Mouse (Mus musculus) intestine, postnatal 0 days (tissue): ENCODE measurements around the gene 1700042G07Rik. TPM values are rescaled to one million over a fixed set of nuclear protein-coding genes. Genes with fewer than 3 reads are reported as not detected.

Experiments
- ATAC-seq: fragments of 200-750 bp; cut with Nextera tagmentation; 2 replicates; pipeline ENCODE4 v1.8.0; 2017; ENCODE audit warnings: mild to moderate bottlenecking, moderate TSS enrichment, moderate library complexity
- H3K27ac ChIP-seq: fragments of 300-500 bp; sonication (generic); 2 replicates; pipeline ENCODE4 v1.5.1; 2014; ENCODE audit warnings: mild to moderate bottlenecking, low read depth, low read length, moderate library complexity
- H3K27me3 ChIP-seq: fragments of 300-500 bp; sonication (generic); replicated peaks from 2 replicates; pipeline ENCODE4 v1.6.1; 2014; ENCODE audit warnings: low read length, mixed read lengths; ENCODE audit not compliant: control insufficient read depth, insufficient read depth
- H3K36me3 ChIP-seq: fragments of 300-500 bp; sonication (generic); 2 replicates; pipeline ENCODE4 v1.6.1; 2014; ENCODE audit warnings: mild to moderate bottlenecking, moderate library complexity; ENCODE audit not compliant: control insufficient read depth, insufficient read depth
- H3K4me1 ChIP-seq: fragments of 300-500 bp; sonication (generic); replicated peaks from 2 replicates; pipeline ENCODE4 v1.6.1; 2014; ENCODE audit warnings: antibody characterized with exemption, low read length, mixed read lengths; ENCODE audit not compliant: control insufficient read depth, insufficient read depth
- H3K4me2 ChIP-seq: fragments of 300-500 bp; sonication (generic); replicated peaks from 2 replicates; pipeline ENCODE4 v1.6.1; 2014; ENCODE audit warnings: low read depth, mild to moderate bottlenecking, moderate library complexity
- H3K4me3 ChIP-seq: fragments of 300-500 bp; sonication (generic); 2 replicates; pipeline ENCODE4 v1.5.1; 2014; ENCODE audit warnings: low read depth, low read length
- H3K9ac ChIP-seq: fragments of 300-500 bp; sonication (generic); 2 replicates; pipeline ENCODE4 v1.6.1; 2014; ENCODE audit warnings: mild to moderate bottlenecking, low read depth, low read length
- H3K9me3 ChIP-seq: fragments of 300-500 bp; sonication (generic); 2 replicates; pipeline ENCODE4 v1.6.1; 2016; ENCODE audit warnings: mixed run types; ENCODE audit not compliant: control insufficient read depth
- CTCF ChIP-seq: sonication (generic); IDR thresholded peaks from 2 replicates; pipeline ENCODE4 v1.5.1; 2016; ENCODE audit warnings: low read depth, mild to moderate bottlenecking, control low read depth, antibody characterized with exemption, moderate library complexity
- WGBS: fragments of 180-500 bp; shearing (Covaris S2); extraction: QIAGEN DNeasy Blood & Tissue Kit; methylation state at CpG from one replicate; pipeline ENCODE4 v1.1.7; 2014; 5-methylcytosine and 5-hydroxymethylcytosine counted together
- polyA plus RNA-seq: library from polyadenylated mRNA; unstranded; fragments of >200 nt; fragmentation: Nextera tagmentation; extraction: Ambion mirVana; gene quantifications from 2 replicates; pipeline ENCODE4 v1.2.1, GENCODE M21; 2015

1700042G07Rik gene
- polyA plus RNA-seq, 1 experiment from 2014 or later, result not detected

DNA sequence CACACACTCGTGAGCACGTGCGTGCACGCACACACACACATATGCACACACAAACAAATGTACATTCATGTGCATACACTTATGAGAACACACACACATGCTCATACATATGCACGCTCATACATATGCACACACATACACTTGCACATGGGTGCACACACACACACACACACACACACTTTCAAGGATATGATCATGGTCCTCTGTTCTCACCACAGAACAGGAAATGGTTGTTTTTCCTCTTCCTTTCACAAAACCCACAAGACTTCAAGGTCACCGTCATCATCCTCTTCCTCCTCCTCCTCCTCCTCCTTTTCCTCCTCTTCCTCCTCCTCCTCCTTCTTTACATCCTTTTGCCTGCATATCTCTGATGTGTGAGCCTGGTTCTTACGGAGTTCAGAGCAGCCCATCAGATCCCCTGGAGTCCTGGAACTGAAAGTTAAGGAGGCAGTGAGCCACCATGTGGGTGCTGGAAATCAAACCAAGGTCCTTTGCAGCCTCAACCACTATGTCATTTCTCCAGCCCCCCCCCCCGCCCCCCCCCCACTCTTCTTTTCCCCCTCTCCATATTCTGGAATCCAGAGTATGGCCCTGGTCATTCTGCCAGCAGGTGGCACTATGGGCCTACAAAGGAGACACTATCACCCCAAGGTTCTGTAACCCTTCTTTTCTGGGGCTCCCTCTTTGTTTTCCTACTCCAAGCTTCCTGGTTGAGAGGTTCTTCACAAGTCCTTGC, 4.4 kb upstream of the 1700042G07Rik start:
- no peak for ATAC-seq
- 83% methylated on average over 7 of the region's 8 CpGs for WGBS

DNA sequence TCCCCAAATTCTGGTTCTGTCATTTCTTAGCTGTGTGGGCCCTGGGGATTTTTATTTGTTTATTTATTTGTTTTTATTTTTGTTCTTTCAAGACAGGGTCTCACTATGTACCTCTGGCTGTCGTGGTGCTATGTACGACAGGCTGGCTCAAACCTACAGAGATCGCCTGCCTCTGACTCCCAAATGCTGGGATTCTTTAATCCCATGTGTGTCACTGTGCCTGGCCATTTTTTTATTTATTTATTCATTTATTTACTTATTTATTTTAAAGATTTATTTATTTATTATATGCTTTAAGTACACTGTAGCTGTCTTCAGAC, 3.9 kb upstream of the 1700042G07Rik start:
- WGBS, result 68% methylated on average over 3 of the region's 3 CpGs
- H3K9ac ChIP-seq, result no peak overlapping the region
- no peaks in the 10 kb centered on the region for H3K36me3 ChIP-seq
- no peak overlapping the region for H3K27ac ChIP-seq
- no peak for TF ChIP-seq CTCF
- no peak overlapping the region for H3K4me2 ChIP-seq
- no peak for ATAC-seq
- H3K4me3 ChIP-seq, result no peak overlapping the region
- H3K27me3 ChIP-seq, result no peaks in the 10 kb centered on the region
- H3K4me1 ChIP-seq, result no peaks in the 10 kb centered on the region; the same call in 1 of the 2 replicates
- no peaks in the 10 kb centered on the region for H3K9me3 ChIP-seq

More for the DNA sequence above, 4.4 kb upstream of the 1700042G07Rik start:
- H3K4me3 ChIP-seq, result no peak overlapping the region
- no peaks in the 10 kb centered on the region for H3K27me3 ChIP-seq
- H3K36me3 ChIP-seq, result no peaks in the 10 kb centered on the region
- TF ChIP-seq CTCF, result peak; percentile 81
- no peaks in the 10 kb centered on the region; the same call in 1 of the 2 replicates for H3K4me1 ChIP-seq
- no peaks in the 10 kb centered on the region for H3K9me3 ChIP-seq
- H3K9ac ChIP-seq, result no peak overlapping the region
- H3K27ac ChIP-seq, result no peak overlapping the region
- H3K4me2 ChIP-seq, result no peak overlapping the region

DNA sequence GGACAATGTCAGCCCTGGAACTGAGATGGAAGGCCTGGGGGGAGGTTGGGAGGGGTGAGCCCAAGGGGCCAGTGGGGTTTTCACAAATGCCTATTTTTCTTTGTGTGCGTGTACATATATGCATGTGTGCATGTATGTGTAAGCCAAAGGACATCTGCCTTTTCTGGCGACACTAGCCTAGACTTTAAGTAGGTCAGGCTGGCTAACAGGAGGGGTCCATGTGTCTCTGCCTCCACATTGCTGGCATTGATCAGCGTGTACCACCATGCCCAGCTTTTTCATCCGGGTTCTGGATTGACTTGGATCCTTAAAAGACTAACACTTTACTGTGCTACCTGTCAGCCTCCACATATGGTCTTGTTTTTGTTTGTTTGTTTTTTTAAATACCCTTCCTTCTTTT, 580 bp downstream of the 1700042G07Rik start:
- no peaks in the 10 kb centered on the region for H3K27me3 ChIP-seq
- H3K27ac ChIP-seq, result no peak overlapping the region
- H3K9ac ChIP-seq, result no peak overlapping the region
- WGBS, result 97% methylated on average over 4 of the region's 4 CpGs
- ATAC-seq, result no peak
- H3K9me3 ChIP-seq, result no peaks in the 10 kb centered on the region
- H3K4me2 ChIP-seq, result no peak overlapping the region
- H3K4me3 ChIP-seq, result no peak overlapping the region
- no peaks in the 10 kb centered on the region for H3K36me3 ChIP-seq
- no peak for TF ChIP-seq CTCF
- H3K4me1 ChIP-seq, result peaks cover 13% of the 10 kb centered on the region

DNA sequence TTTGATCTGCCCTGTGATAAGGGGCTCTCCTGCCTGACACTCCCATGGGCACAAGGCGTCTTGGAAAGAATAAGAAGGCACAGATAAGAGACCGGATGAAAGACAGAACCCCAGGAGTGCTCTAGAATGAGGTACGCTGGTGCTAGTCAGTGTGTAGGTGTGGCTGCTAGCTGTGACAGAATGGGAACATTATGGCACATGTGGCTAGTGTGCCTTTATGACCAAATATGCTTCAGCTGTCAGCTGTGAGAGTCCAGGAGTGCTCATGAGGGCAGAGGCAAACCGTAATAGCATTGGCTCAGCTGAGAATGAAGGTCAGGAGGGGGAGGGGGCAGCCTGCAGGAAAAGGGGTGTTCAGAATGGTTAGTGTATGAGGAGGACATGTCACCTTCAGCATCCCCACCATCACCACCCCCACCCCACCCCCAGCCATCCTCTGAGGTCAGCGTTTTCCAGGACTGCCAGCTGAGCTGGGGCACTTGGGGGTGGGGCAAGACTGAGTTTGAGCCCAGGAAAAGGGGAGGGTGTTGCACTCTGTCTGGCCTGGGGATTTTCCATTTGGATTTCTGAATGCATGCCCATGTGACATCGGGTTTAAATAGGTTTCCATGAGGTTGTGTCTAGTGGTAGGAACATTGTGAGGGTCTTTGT, 1.4 kb downstream of the 1700042G07Rik start:
- no peak overlapping the region for H3K27ac ChIP-seq
- no peak for TF ChIP-seq CTCF

DNA sequence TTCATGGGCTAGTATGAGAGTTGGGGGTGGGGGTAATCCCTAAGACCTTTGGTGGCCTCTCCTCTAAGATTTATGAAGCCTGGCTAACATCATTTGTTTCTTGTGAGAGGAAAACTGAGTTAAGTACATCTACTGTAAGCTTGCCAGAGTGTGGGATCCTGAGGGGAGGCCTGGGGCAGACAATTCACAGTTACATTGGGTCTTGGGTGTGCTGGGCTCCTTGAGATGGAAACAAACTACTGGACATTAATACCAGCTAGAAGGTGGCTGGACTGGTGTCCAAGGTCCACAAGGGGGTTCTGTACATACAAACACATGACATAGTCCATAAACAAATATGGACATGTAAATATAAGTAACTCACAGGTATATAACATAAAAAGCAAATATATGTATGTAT, 2.0 kb downstream of the 1700042G07Rik start:
- TF ChIP-seq CTCF, result no peak
- peaks cover 13% of the 10 kb centered on the region for H3K4me1 ChIP-seq
- H3K36me3 ChIP-seq, result no peaks in the 10 kb centered on the region
- no peak for ATAC-seq
- H3K27me3 ChIP-seq, result no peaks in the 10 kb centered on the region
- no peaks in the 10 kb centered on the region for H3K9me3 ChIP-seq
- H3K9ac ChIP-seq, result no peak overlapping the region
- H3K4me3 ChIP-seq, result no peak overlapping the region
- no peak overlapping the region for H3K4me2 ChIP-seq
- no peak overlapping the region for H3K27ac ChIP-seq

More for the DNA sequence above, 1.4 kb downstream of the 1700042G07Rik start:
- peaks cover 13% of the 10 kb centered on the region for H3K4me1 ChIP-seq
- no peak overlapping the region for H3K4me2 ChIP-seq
- no peaks in the 10 kb centered on the region for H3K9me3 ChIP-seq
- H3K36me3 ChIP-seq, result no peaks in the 10 kb centered on the region
- no peak overlapping the region for H3K9ac ChIP-seq
- 23% methylated on average over 6 of the region's 6 CpGs for WGBS
- no peak overlapping the region for H3K4me3 ChIP-seq
- H3K27me3 ChIP-seq, result no peaks in the 10 kb centered on the region
- peak; percentile 28; the same call in 1 of the 2 replicates for ATAC-seq

DNA sequence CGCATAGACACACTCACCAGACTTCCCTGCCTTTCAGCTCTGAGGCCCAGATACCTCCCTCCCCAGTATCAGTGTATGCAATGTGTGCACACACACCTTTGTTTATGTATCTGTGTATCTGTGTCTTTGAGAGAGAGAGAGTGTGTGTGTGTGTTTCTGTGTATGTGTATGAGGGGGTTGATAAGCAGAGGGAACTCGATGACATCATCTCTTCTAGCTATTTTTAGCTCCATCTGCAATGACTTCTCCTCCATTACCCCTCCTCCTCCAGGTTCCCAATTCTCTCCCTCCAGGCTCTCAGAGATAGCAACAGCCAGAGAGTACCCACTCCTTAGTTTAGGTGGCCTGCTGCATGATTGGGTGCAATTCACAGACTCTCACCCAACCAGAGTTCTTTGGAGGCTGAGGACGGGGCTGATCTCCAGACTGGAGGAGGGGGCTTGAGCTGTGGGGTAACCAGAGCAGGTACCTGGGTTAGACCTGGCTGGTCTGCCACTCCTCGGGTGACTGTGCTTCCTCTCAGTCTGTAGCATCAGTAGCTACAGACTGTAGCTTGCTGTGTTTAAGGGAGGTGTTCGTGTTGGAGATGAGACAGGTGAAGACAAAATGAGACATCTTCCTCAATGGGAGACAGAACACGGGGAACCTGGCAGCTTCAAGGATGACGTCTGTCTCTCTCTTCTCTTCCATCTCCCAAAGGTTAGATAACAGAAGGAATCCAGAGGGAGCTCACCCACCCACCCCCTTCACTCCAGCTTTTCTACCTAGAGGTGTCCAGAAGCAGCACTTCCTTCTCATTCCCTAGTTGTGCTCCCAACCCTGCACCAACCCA, 2.8 kb downstream of the 1700042G07Rik start:
- no peak for TF ChIP-seq CTCF
- 44% methylated on average over 7 of the region's 7 CpGs for WGBS

More for the DNA sequence above, 2.8 kb downstream of the 1700042G07Rik start:
- H3K36me3 ChIP-seq, result no peaks in the 10 kb centered on the region
- H3K9me3 ChIP-seq, result no peaks in the 10 kb centered on the region
- H3K4me3 ChIP-seq, result no peak overlapping the region
- no peaks in the 10 kb centered on the region for H3K27me3 ChIP-seq
- peak; percentile 44; the same call in 1 of the 2 replicates for ATAC-seq
- peak overlapping the region; percentile 54 for H3K4me2 ChIP-seq
- H3K9ac ChIP-seq, result peak overlapping the region; percentile 17; the same call in 1 of the 2 replicates
- H3K27ac ChIP-seq, result peak overlapping the region; percentile 75
- peaks cover 13% of the 10 kb centered on the region for H3K4me1 ChIP-seq
